Mouse (Mus musculus) urinary bladder, postnatal 14 days (tissue): ENCODE measurements around the gene Emp2.
"Not testable (repeated sequence)": the region's sequence is repeated elsewhere in the genome, so short reads cannot be mapped to it uniquely, and the experiment has no call there.

Source experiments
- DNase-seq: peaks from one replicate; pipeline ENCODE4 v3.0.0; 2021; ENCODE audit warnings: low spot score

The Emp2 gene

GRCm38 (mm10) chr16:10317197-10317544, 3.4 kb upstream of the Emp2 start:
- DNase-seq: no peak

- no peak for DNase-seq
These were observed 2.9 kb upstream of the Emp2 start for GRCm38 (mm10) chr16:10316493-10317196.

- peak; percentile 51 for DNase-seq
These were observed 542 bp downstream of the Emp2 start for GRCm38 (mm10) chr16:10313226-10313625.

- peak; percentile 29 for DNase-seq
These were observed 1.8 kb downstream of the Emp2 start for GRCm38 (mm10) chr16:10311989-10312388.

GRCm38 (mm10) chr16:10311086-10311485, 2.7 kb downstream of the Emp2 start:
- DNase-seq: no peak

GRCm38 (mm10) chr16:10310507-10310906, 3.3 kb downstream of the Emp2 start:
- DNase-seq: no peak

GRCm38 (mm10) chr16:10307351-10307750, 6.4 kb downstream of the Emp2 start:
- DNase-seq: no peak

GRCm38 (mm10) chr16:10306101-10306500, 7.7 kb downstream of the Emp2 start:
- DNase-seq: peak; percentile 65

- DNase-seq: no peak
These were observed 12.4 kb downstream of the Emp2 start for GRCm38 (mm10) chr16:10301337-10301736.

- DNase-seq: no peak
These were observed 13.3 kb downstream of the Emp2 start for GRCm38 (mm10) chr16:10300231-10301186.

GRCm38 (mm10) chr16:10299637-10300036, 14.1 kb downstream of the Emp2 start:
- peak; percentile 26 for DNase-seq

GRCm38 (mm10) chr16:10297696-10298644, 15.8 kb downstream of the Emp2 start:
- no peak for DNase-seq

GRCm38 (mm10) chr16:10288115-10288514, 25.7 kb downstream of the Emp2 start:
- DNase-seq: no peak

- peak; percentile 38 for DNase-seq
These were observed 27.1 kb downstream of the Emp2 start for GRCm38 (mm10) chr16:10286513-10287268.

GRCm38 (mm10) chr16:10281890-10282289, 31.9 kb downstream of the Emp2 start:
- no peak for DNase-seq

GRCm38 (mm10) chr16:10280286-10280951, 33.3 kb downstream of the Emp2 start:
- DNase-seq: peak; percentile 89

GRCm38 (mm10) chr16:10276778-10277177, 37.0 kb downstream of the Emp2 start:
- DNase-seq: not testable (repeated sequence)

GRCm38 (mm10) chr16:10274465-10274864, 39.3 kb downstream of the Emp2 start:
- DNase-seq: no peak

GRCm38 (mm10) chr16:10272256-10272655, 41.5 kb downstream of the Emp2 start:
- DNase-seq: peak; percentile 72

GRCm38 (mm10) chr16:10253993-10254392, 59.8 kb downstream of the Emp2 start:
- no peak for DNase-seq

- DNase-seq: no peak
These were observed 77.2 kb downstream of the Emp2 start for GRCm38 (mm10) chr16:10236601-10237000.
